Mouse (Mus musculus): Measurements from ENCODE around the gene Ccdc159. TPM values are rescaled to one million over a fixed set of nuclear protein-coding genes. Genes with fewer than 3 reads are reported as not detected.

Ccdc159 gene
- polyA plus RNA-seq (2021), result 12.2 TPM

DNA sequence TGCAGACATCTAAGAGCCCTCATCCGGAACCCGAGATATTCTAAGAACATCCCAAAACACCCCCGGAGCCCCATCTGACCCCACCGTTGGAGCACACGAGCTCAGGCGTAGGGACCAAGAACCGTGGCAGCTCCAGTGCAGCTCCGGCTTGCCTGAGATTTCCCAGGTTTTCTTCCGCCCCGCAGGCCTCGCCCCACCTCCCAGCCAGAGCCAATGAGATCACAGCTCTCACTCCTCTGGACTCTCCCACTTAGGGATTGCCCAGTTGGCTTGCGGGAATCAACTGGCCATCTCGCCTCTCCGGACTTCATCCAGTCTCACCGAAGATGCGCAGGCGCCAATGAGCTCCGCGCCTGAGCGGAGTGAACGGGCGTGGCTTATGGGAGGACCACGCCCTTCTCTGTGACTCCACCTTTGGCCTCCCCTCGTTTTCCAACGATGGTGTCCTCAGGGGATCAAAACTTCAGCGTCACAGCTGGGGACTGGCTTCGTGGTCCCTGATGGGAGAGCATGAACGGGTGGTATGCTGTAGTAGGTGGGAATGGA lies at the start of gene Ccdc159, which contains the start of gene Tmem205:
Ccdc159 (plus strand) TSS at position 264 of the 546 bp plus-strand sequence.
Tmem205 (minus strand) TSS at position 349 of the 546 bp plus-strand sequence.
- in situ Hi-C loops (cut with MboI; ENCODE audit: low pct_unique_long_range_greater_than_20kb), result no loop called here
- ChIA-PET CTCF (interaction anchor here (0.9 kb wide), 1 partner anchor 18 kb away, joined by 3 read pairs; no protein-coding TSS in a partner anchor), POLR2A (no interaction called here)

GRCm38 (mm10) chr9:21889229-21889628 lies 38.0 kb upstream of the Ccdc159 start:
- POLR2A ChIA-PET, result no interaction called here
- no peak for ATAC-seq
- TF ChIP-seq CTCF (IDR thresholded peaks at IDR 0.05), result peak; percentile 48
- no peak for DNase-seq (ENCODE audit: low read depth, low spot score)
- CTCF ChIA-PET, result no interaction called here
- in situ Hi-C loops (cut with MboI; ENCODE audit: low pct_unique_long_range_greater_than_20kb), result no loop called here
- peaks cover 20% of the 10 kb centered on the region for H3K27me3 ChIP-seq

More for the DNA sequence above, at the start of gene Ccdc159, which contains the start of gene Tmem205:
- peak; percentile 88 for DNase-seq (ENCODE audit: low read depth, low spot score)
- no peak for TF ChIP-seq CTCF (IDR thresholded peaks at IDR 0.05)
- ATAC-seq, result peak; percentile 93
- no peaks in the 10 kb centered on the region for H3K27me3 ChIP-seq

DNA sequence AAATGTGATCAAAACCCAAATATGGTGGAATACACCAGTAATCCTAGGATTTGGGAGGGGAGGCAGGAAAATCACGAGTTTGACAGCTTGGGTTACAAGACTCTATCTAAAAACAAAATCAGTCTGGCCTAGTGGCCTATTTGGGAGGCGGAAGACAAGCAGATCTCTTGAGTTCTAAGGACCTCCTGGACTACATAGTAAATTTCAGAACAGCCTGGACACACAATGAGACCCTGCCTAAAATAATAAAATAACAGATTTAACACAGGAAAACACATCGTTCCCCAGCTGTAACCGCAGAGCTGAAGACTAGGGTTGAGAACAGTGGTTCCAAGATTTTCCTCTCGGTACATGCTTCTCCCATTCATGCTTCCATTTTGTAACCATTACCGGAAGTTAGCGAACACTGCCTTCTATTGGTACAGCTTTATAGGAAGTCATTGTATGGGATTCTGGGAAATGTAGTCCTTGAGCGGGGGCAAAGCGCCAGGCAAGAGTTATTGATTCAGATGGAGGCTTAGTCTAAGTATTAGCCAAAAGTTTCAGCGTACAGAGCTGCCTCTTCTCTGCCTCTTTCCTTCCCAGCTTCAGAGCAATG lies 25.9 kb upstream of the Ccdc159 start:
- ATAC-seq, result no peak
- ChIA-PET CTCF (interaction anchor here (1.3 kb wide), 1 partner anchor 40 kb away, joined by 3 read pairs; no protein-coding TSS in a partner anchor), POLR2A (no interaction called here)
- in situ Hi-C loops (cut with MboI; ENCODE audit: low pct_unique_long_range_greater_than_20kb), result no loop called here
- no peak for TF ChIP-seq CTCF (IDR thresholded peaks at IDR 0.05)
- peak; percentile 35 for DNase-seq (ENCODE audit: low read depth, low spot score)
- H3K27me3 ChIP-seq, result peaks cover 3% of the 10 kb centered on the region

DNA sequence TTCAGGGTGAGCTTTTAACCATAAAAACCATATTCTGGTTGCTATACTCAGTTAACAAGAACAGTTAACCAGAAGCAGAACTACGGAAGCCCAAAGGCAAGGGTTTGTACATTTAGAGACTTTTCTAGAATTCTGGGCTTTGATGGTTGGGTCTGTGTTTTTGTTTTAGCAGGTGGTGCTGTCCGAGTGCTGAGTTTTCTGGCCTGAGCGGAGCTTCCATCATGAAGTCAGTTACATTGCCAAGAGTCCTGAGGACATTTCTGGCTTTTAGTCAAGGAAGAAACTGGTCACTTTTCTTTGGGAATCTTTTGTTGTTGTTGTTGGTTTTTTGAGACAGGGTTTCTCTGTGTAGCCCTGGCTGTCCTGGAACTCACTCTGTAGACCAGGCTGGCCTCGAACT lies 23.2 kb upstream of the Ccdc159 start:
- no peak for ATAC-seq
- POLR2A ChIA-PET, result no interaction called here
- no peak for TF ChIP-seq CTCF (IDR thresholded peaks at IDR 0.05)
- CTCF ChIA-PET, result no interaction called here
- no peaks in the 10 kb centered on the region for H3K27me3 ChIP-seq
- DNase-seq (ENCODE audit: low read depth, low spot score), result no peak
- in situ Hi-C loops (cut with MboI; ENCODE audit: low pct_unique_long_range_greater_than_20kb), result no loop called here

DNA sequence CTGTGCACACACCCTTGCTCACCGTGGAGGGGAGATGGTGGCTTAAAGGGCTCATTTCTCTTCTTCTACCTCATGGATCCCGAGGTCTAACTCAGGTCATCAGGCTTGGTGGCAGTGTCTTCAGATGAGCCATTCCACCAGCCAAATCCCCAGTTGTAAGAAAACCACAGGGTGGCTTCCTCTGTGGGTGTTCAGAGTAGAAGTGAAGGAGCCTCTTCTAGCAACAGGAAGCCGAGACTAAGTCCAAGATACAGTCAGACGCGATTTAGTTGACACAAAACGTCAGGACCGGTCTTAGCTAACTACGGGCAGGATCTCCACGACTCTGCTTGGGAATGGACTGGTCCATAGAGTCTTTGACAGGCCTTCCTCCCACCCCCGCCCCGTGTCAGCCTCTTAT lies 19.1 kb upstream of the Ccdc159 start:
- TF ChIP-seq CTCF (IDR thresholded peaks at IDR 0.05), result no peak

DNA sequence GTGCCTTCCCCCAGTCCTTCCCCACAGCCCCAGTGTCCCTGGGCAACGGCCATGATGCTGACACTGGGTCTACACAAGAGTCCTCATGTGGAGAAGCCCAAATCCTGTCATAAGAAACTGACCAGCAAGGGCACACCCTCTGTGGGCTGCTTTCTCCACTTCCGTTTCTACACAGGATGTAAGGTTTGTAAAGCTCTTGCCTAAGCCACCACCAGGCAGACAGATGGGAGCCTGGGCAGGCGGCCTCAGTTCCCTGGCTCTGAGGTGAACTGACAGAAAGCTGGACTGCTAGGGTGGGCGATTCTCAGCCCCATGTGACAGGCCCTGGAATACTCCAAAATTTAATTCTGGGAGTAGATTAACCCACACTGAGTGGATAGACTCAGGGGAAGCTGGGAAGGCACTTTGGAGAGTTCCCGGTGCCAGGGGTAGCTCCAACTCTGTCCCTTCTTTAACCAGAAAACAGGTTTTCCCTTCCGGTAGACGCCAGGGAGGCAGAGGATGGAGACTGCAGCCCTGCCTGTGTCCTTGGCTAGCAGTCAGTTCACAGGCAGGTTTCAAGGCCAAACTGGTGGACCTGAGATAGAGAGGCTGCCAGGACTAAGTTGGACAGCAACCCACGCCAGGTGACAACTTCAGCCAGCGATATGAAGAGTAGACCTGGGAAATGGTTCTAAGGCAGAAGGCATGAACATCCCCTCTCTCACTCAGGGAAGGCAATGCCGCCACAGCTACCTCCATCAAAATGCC lies 17.6 kb upstream of the Ccdc159 start:
- ATAC-seq, result no peak
- H3K27me3 ChIP-seq, result no peaks in the 10 kb centered on the region
- no peak for DNase-seq (ENCODE audit: low read depth, low spot score)
- no peak for TF ChIP-seq CTCF (IDR thresholded peaks at IDR 0.05)
- in situ Hi-C loops (cut with MboI; ENCODE audit: low pct_unique_long_range_greater_than_20kb), result no loop called here
- CTCF ChIA-PET, result interaction anchor here (1.1 kb wide), 1 partner anchor 18 kb away, joined by 3 read pairs; the partner anchor contains the start of genes Ccdc159 and Tmem205
- POLR2A ChIA-PET, result no interaction called here

More for the DNA sequence above, 19.1 kb upstream of the Ccdc159 start:
- ATAC-seq (no peak), DNase-seq (ENCODE audit: low read depth, low spot score) (no peak)
- H3K27me3 ChIP-seq, result no peaks in the 10 kb centered on the region
- ChIA-PET POLR2A (no interaction called here), CTCF (interaction anchor here (1.1 kb wide), 1 partner anchor 19 kb away, joined by 3 read pairs; the partner anchor contains the start of genes Ccdc159 and Tmem205)
- in situ Hi-C loops (cut with MboI; ENCODE audit: low pct_unique_long_range_greater_than_20kb), result no loop called here

GRCm38 (mm10) chr9:21916851-21917492 lies 10.3 kb upstream of the Ccdc159 start:
- DNase-seq (ENCODE audit: low read depth, low spot score) (no peak), ATAC-seq (no peak)
- ChIA-PET CTCF (no interaction called here), POLR2A (no interaction called here)
- no peaks in the 10 kb centered on the region for H3K27me3 ChIP-seq
- in situ Hi-C loops (cut with MboI; ENCODE audit: low pct_unique_long_range_greater_than_20kb), result no loop called here
- TF ChIP-seq CTCF (IDR thresholded peaks at IDR 0.05), result no peak

- in situ Hi-C loops (cut with MboI; ENCODE audit: low pct_unique_long_range_greater_than_20kb), result no loop called here
- no peak for DNase-seq (ENCODE audit: low read depth, low spot score)
- peak; percentile 27 for ATAC-seq
- H3K27me3 ChIP-seq, result no peaks in the 10 kb centered on the region
- POLR2A ChIA-PET, result no interaction called here
- TF ChIP-seq CTCF (IDR thresholded peaks at IDR 0.05), result no peak
- CTCF ChIA-PET, result no interaction called here
Observed at GRCm38 (mm10) chr9:21917493-21918034, 9.7 kb upstream of the Ccdc159 start.

- DNase-seq (ENCODE audit: low read depth, low spot score) (peak; percentile 39), ATAC-seq (peak; percentile 82)
- CTCF ChIA-PET, result no interaction called here
- in situ Hi-C loops (cut with MboI; ENCODE audit: low pct_unique_long_range_greater_than_20kb), result no loop called here
- POLR2A ChIA-PET, result no interaction called here
- no peak for TF ChIP-seq CTCF (IDR thresholded peaks at IDR 0.05)
- no peaks in the 10 kb centered on the region for H3K27me3 ChIP-seq
Observed at GRCm38 (mm10) chr9:21918035-21918592, 9.2 kb upstream of the Ccdc159 start, which contains the start of gene Rab3d. Gene Rab3d, minus strand, starts transcription at chr9:21918192.

- ChIA-PET POLR2A (no interaction called here), CTCF (no interaction called here)
- in situ Hi-C loops (cut with MboI; ENCODE audit: low pct_unique_long_range_greater_than_20kb), result no loop called here
- ATAC-seq (peak; percentile 6), DNase-seq (ENCODE audit: low read depth, low spot score) (no peak)
- no peak for TF ChIP-seq CTCF (IDR thresholded peaks at IDR 0.05)
- H3K27me3 ChIP-seq, result no peaks in the 10 kb centered on the region
Observed at GRCm38 (mm10) chr9:21918692-21919384, 8.4 kb upstream of the Ccdc159 start.
